Mouse (Mus musculus) regulatory T cell (primary cell): ENCODE results near the gene Ankrd39.

Source experiments
- in situ Hi-C: fragments of 300-600 bp; cut with MboI, MseI; formaldehyde crosslinking; loops from one replicate; pipeline ENCODE4 v1.15.1; 2025; ENCODE audit warnings: high pct_unique_total_duplicates

The Ankrd39 gene

GRCm38 (mm10) chr1:36497312-36497711, 49.9 kb downstream of the Ankrd39 start:
- in situ Hi-C loops = no loop called here

- in situ Hi-C loops = no loop called here
Measured at GRCm38 (mm10) chr1:36496719-36497118, 50.5 kb downstream of the Ankrd39 start.

- in situ Hi-C loops = no loop called here
Measured at GRCm38 (mm10) chr1:36493299-36493698, 53.9 kb downstream of the Ankrd39 start.

- in situ Hi-C loops = no loop called here
Measured at GRCm38 (mm10) chr1:36492416-36493139, 54.7 kb downstream of the Ankrd39 start.

GRCm38 (mm10) chr1:36489661-36490060, 57.6 kb downstream of the Ankrd39 start:
- in situ Hi-C loops = no loop called here
